Mouse (Mus musculus) urinary bladder, postnatal 10 days (tissue): ENCODE data around the gene Psg26.
"Not testable (repeated sequence)": the region's sequence is repeated elsewhere in the genome, so short reads cannot be mapped to it uniquely, and the experiment has no call there.

Experiments used
- DNase-seq: peaks from one replicate; pipeline ENCODE4 v3.0.0; 2022; ENCODE audit warnings: low spot score

Gene Psg26

GRCm38 (mm10) chr7:18484077-18484476, at the start of gene Psg26:
Gene Psg26 (minus strand): TSS chr7:18484177.
- DNase-seq: no peak

- DNase-seq: no peak
Measured at GRCm38 (mm10) chr7:18533420-18533819, 49.4 kb upstream of the Psg26 start.

DNA sequence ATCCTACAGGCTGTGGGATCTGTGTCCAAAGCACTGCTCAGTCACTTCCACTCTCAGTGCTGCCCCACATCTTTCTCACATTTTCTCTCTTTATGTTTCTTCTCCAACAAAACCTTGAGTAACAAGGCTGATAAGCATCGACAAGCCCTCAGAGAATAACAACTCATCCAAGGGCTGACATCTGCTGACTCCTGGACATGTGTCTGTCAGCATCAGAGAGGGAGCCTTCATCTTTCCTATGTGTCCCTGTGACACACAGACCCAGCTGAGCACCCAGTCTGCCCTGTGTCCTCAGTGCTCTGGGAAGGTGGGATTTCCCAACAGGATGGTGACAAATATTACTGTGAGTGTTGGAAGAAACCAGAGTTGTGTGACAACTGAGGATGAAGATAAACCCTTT, 48.2 kb upstream of the Psg26 start, which contains the start of gene Psg25:
Gene Psg25, minus strand, starts transcription at position 101 of the 400 bp plus-strand sequence.
- DNase-seq: no peak

DNA sequence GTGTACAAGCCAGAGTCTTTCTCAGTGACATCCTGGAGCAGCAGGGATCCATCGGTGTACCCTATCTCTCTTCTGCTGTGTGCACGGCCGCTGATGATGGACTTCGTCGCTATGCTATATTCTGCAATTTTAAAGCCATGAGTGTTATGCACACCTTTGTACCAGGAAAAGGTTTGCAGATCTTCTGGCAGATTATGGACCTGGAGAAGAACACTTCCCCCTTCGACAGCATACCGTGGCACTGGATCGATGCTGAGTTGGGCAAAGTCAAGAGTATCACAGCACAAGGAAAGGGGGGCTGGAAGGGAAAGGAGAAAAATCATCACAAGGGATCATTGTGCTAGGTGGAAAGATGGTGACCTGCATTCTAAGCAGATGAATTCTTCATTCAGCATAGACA, 40.7 kb upstream of the Psg26 start:
- no peak for DNase-seq

GRCm38 (mm10) chr7:18512848-18513247, 28.9 kb upstream of the Psg26 start:
- not testable (repeated sequence) for DNase-seq

DNA sequence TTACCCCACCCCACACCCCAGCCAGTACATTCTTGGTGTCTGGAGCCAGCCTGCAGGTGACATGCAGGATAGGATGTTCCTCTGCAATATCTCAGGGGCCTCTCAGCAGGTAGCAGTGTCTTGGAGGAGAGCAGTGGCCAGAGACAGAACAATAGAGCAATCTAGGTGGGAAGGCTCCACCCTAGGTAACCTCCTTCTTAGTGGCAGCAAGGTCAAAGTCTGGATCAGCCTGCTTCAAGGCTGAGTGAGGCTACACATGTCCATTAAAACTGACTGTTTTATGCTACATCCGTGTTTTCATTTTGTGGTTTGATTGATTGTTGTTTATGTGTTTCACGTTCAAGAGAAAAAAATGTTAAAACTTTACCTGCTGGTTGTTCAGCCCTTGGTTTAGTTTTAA, 28.4 kb upstream of the Psg26 start:
- DNase-seq: not testable (repeated sequence)

DNA sequence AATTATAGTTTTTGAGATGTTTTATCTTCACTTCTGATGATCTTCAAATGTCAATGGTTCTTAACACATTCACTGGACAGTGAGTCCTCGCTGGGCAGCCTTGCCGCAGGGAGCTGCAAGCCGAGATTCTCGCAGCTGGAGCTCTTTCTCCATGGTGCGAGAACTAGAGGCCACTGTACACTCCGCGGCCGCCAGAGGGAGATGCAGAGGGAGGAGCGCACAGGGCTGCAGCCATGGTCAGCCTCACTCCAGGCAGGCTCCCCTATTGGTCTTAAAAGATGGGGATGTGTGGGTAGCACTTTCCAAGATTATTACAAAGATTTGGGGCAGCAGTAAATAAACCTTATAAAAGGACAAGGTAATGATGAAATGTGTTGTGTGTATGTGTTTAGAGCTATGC, 27.5 kb upstream of the Psg26 start:
- no peak for DNase-seq

GRCm38 (mm10) chr7:18431941-18432340, 52.0 kb downstream of the Psg26 start, which contains the start of gene Psg28:
Gene Psg28 (minus strand): TSS chr7:18432041.
- not testable (repeated sequence) for DNase-seq
